Mouse (Mus musculus): ENCODE measurements around the gene Rab5c. TPM values are rescaled to one million over a fixed set of nuclear protein-coding genes. Genes with fewer than 3 reads are reported as not detected.

Rab5c gene
- total and polyA plus RNA-seq, 3 experiments, result 249 to 263 TPM; not detected in 1

- no peak for TF ChIP-seq TAL1 (IDR thresholded peaks at IDR 0.05; ENCODE audit: low read length)
- no peak; the same call in 1 of the 2 replicates for TF ChIP-seq MYB (IDR thresholded peaks at IDR 0.05; ENCODE audit: low read depth, low read length)
- TF ChIP-seq CHD1 (IDR thresholded peaks at IDR 0.05; ENCODE audit: low read depth, low read length), result no peak
- TF ChIP-seq MAFK (IDR thresholded peaks at IDR 0.05; ENCODE audit: borderline replicate concordance, low read depth, low read length), result no peak
- peak; percentile 87 for TF ChIP-seq ZNF384 (IDR thresholded peaks at IDR 0.05; ENCODE audit: low read depth, low read length)
- TF ChIP-seq GATA1 (IDR thresholded peaks at IDR 0.05; ENCODE audit: low read depth, low read length), result no peak
- no peak; the same call in 1 of the 2 replicates for TF ChIP-seq USF1 (IDR thresholded peaks at IDR 0.05; ENCODE audit: low read depth, low read length)
- peak; percentile 93 for TF ChIP-seq MAX (IDR thresholded peaks at IDR 0.05; ENCODE audit: low read length)
- no peak for TF ChIP-seq RAD21 (IDR thresholded peaks at IDR 0.05; ENCODE audit: low read depth, low read length)
- TF ChIP-seq MXI1 (IDR thresholded peaks at IDR 0.05; ENCODE audit: low read depth, low read length), result peak; percentile 97
- peak; percentile 61; the same call in 1 of the 2 replicates for TF ChIP-seq MAZ (IDR thresholded peaks at IDR 0.05; ENCODE audit: low read depth, low read length)
- TF ChIP-seq EP300 (IDR thresholded peaks at IDR 0.05; ENCODE audit: low read depth in 1 of 2, low read length in 2 of 2), result no peak
Measured at GRCm38 (mm10) chr11:100711783-100712615, 26.0 kb downstream of the Rab5c start, which contains the start of gene Kat2a (continued).

- H3K9me3 ChIP-seq (replicated peaks; ENCODE audit: insufficient read depth, low read length), result no peaks in the 10 kb centered on the region
- peaks cover 2 to 28% of the 10 kb centered on the region in 2 experiments; a peak in 3 of 4 replicates for H3K36me3 ChIP-seq (ENCODE audit: control insufficient read depth in 1 of 2, insufficient read depth in 2 of 2, low read length in 2 of 2)
- no peak overlapping the region; the same call in 1 of the 2 replicates for H3K9ac ChIP-seq (ENCODE audit: control insufficient read depth, low read depth, low read length, poor library complexity, severe bottlenecking)
- peaks cover 5 to 27% of the 10 kb centered on the region in 2 experiments; a peak in 3 of 4 replicates for H3K4me1 ChIP-seq (ENCODE audit: control insufficient read depth in 1 of 2, insufficient read depth in 2 of 2, low read length in 2 of 2)
- DNase-seq (ENCODE audit: low read depth, low spot score), result no peak
- H3K27ac ChIP-seq (ENCODE audit: control insufficient read depth, low read depth, low read length), result no peak overlapping the region
- H3K4me3 ChIP-seq (ENCODE audit: control insufficient read depth in 1 of 2, insufficient read depth in 1 of 2, low read depth in 2 of 2, low read length in 2 of 2), result no peak overlapping the region
- no peak for TF ChIP-seq ETS1 (IDR thresholded peaks at IDR 0.05; ENCODE audit: low read depth, low read length)
- TF ChIP-seq MYC (IDR thresholded peaks at IDR 0.05; ENCODE audit: low read depth, low read length), result no peak
- no peak for TF ChIP-seq CTCF (IDR thresholded peaks at IDR 0.05 in 2 of 3, conservative IDR thresholded peaks at IDR 0.05 in 1 of 3; ENCODE audit: control insufficient read depth in 1 of 3, insufficient read depth in 1 of 3, low read depth in 2 of 3, low read length in 3 of 3, poor library complexity in 1 of 3, severe bottlenecking in 1 of 3)
- no peak for TF ChIP-seq TAL1 (IDR thresholded peaks at IDR 0.05; ENCODE audit: low read length)
- TF ChIP-seq ELF1 (IDR thresholded peaks at IDR 0.05; ENCODE audit: low read depth, low read length), result no peak
- TF ChIP-seq ZC3H11A (IDR thresholded peaks at IDR 0.05; ENCODE audit: low read depth, low read length), result no peak
- TF ChIP-seq MAZ (IDR thresholded peaks at IDR 0.05; ENCODE audit: low read depth, low read length), result no peak
- TF ChIP-seq UBTF (IDR thresholded peaks at IDR 0.05; ENCODE audit: borderline replicate concordance, insufficient read depth, low read depth, low read length), result no peak
- no peak for TF ChIP-seq JUND (IDR thresholded peaks at IDR 0.05; ENCODE audit: low read depth, low read length)
- no peak for TF ChIP-seq KAT2A (conservative IDR thresholded peaks at IDR 0.05; ENCODE audit: low read depth, low read length)
- H3K79me2 ChIP-seq (ENCODE audit: control insufficient read depth, insufficient read depth, low read length, poor library complexity), result peaks cover 13% of the 10 kb centered on the region
- no peaks in the 10 kb centered on the region for H3K27me3 ChIP-seq (ENCODE audit: control insufficient read depth in 1 of 2, insufficient read depth in 2 of 2, low read length in 2 of 2)
Measured at GRCm38 (mm10) chr11:100710977-100711376, 27.0 kb downstream of the Rab5c start.
